Mouse (Mus musculus) Patski (cell line): ENCODE results near the gene Psma7. TPM values are rescaled to one million over a fixed set of nuclear protein-coding genes. Genes with fewer than 3 reads are reported as not detected.

Experiments used
- ATAC-seq: fragments of 100-300 bp; one replicate; pipeline ENCODE4 v1.8.0; 2021
- CTCF ChIA-PET: fragments of 350-600 bp; sonication (Branson Sonifier 250); formaldehyde crosslinking; loops from one replicate; lab custom pipeline; 2022; ENCODE audit warnings: inconsistent platforms; lab: Charles Lee
- POLR2A ChIA-PET: fragments of 350-600 bp; sonication (Branson Sonifier 250); formaldehyde crosslinking; loops from one replicate; lab custom pipeline; 2022; ENCODE audit warnings: antibody characterized with exemption, inconsistent platforms; lab: Charles Lee
- DNase-seq: peaks from one replicate; pipeline ENCODE4 v3.0.0-alpha.2; 2011; ENCODE audit warnings: low read depth, low spot score
- H3K27me3 ChIP-seq: fragments of 371-371 bp; one replicate; pipeline ENCODE4 v1.5.1; 2021
- CTCF ChIP-seq: fragments of 100-300 bp; IDR thresholded peaks from one replicate; pipeline ENCODE4 v1.5.1; 2021
- in situ Hi-C: fragments of 300-500 bp; cut with MboI; formaldehyde crosslinking; loops from 3 replicates; pipeline ENCODE4 v1.11.1; 2018; ENCODE audit warnings: low pct_unique_long_range_greater_than_20kb, mixed read lengths
- polyA plus RNA-seq: library from polyadenylated mRNA; unstranded; gene quantifications from one replicate; pipeline ENCODE4 v1.2.3, GENCODE M21; 2021

Psma7 gene
- polyA plus RNA-seq, 1 experiment from 2014 or later: 316 TPM

- CTCF ChIA-PET: interaction anchor here (1.4 kb wide), 2 partner anchors 8 to 17 kb away, joined by 3 to 5 read pairs; no protein-coding TSS in a partner anchor
- no peak for ATAC-seq
- no peak for TF ChIP-seq CTCF
- H3K27me3 ChIP-seq: no peaks in the 10 kb centered on the region
- POLR2A ChIA-PET: interaction anchor here (0.9 to 1.7 kb wide), 2 partner anchors 9 to 48 kb away, joined by 3 to 6 read pairs; partner anchors contain the start of gene Osbpl2
- no peak for DNase-seq
- in situ Hi-C loops: loop anchor here (10.0 kb wide), 2 partner anchors 53 to 183 kb away; partner anchors contain the start of gene Rps21
Measured at GRCm38 (mm10) chr2:180071671-180072070, 29.4 kb upstream of the Psma7 start.

GRCm38 (mm10) chr2:180070481-180071453 is 28.5 kb upstream of the Psma7 start, which contains the start of gene Mtg2:
Gene Mtg2, plus strand, starts transcription at chr2:180070588.
- no peak for DNase-seq
- in situ Hi-C loops: loop anchor here (10.0 kb wide), 2 partner anchors 54 to 184 kb away; partner anchors contain the start of gene Rps21
- CTCF ChIA-PET: interaction anchor here (1.4 kb wide), 2 partner anchors 9 to 18 kb away, joined by 3 to 5 read pairs; no protein-coding TSS in a partner anchor
- H3K27me3 ChIP-seq: no peaks in the 10 kb centered on the region
- no peak for TF ChIP-seq CTCF
- POLR2A ChIA-PET: interaction anchor here (0.7 to 1.7 kb wide), 7 partner anchors 8 to 49 kb away, joined by 3 to 6 read pairs (median 3); partner anchors contain the start of gene Osbpl2
- peak; percentile 84 for ATAC-seq

DNA sequence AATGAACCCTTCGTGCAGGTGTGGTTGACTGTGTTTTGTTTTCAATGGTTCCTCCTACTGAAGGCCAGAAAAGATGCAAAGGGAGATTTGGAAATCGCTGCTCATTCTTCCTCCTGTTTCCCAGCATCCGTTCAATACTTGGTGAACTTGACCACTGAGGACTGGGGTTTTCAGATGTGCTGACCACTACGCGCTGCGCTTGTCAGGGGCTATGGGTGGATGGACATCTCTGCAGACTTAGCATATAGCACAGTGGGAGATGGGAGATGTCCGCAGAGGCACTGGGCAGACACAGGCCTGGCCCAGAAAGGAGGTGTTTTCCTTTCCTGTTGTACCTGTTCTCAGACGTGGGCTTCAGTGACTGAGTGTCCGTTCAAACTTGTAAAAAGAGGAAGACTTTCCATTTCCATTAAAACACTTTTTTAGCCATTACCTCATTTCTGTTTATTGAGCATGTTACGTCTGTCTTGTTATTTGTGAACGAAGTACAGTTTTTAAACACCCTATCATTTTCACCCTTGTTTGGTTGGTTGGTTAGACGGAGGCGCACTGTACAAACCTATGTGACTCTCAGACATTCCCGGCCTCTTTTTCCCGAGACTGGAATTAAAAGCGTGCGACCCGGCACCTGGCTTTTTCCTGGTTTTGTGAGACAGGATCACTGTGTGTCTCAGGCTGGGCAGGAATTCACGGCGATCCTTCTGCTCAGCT is 27.7 kb upstream of the Psma7 start:
- no peak for TF ChIP-seq CTCF
- ATAC-seq: no peak
- ChIA-PET CTCF (interaction anchor here (1.2 to 1.4 kb wide), 2 partner anchors 10 to 13 kb away, joined by 3 to 5 read pairs; no protein-coding TSS in a partner anchor), POLR2A (interaction anchor here (1.0 to 1.7 kb wide), 6 partner anchors 9 to 50 kb away, joined by 3 to 6 read pairs (median 4); partner anchors contain the start of gene Osbpl2)
- DNase-seq: no peak
- in situ Hi-C loops: loop anchor here (10.0 kb wide), 2 partner anchors 55 to 185 kb away; partner anchors contain the start of gene Rps21
- no peaks in the 10 kb centered on the region for H3K27me3 ChIP-seq

DNA sequence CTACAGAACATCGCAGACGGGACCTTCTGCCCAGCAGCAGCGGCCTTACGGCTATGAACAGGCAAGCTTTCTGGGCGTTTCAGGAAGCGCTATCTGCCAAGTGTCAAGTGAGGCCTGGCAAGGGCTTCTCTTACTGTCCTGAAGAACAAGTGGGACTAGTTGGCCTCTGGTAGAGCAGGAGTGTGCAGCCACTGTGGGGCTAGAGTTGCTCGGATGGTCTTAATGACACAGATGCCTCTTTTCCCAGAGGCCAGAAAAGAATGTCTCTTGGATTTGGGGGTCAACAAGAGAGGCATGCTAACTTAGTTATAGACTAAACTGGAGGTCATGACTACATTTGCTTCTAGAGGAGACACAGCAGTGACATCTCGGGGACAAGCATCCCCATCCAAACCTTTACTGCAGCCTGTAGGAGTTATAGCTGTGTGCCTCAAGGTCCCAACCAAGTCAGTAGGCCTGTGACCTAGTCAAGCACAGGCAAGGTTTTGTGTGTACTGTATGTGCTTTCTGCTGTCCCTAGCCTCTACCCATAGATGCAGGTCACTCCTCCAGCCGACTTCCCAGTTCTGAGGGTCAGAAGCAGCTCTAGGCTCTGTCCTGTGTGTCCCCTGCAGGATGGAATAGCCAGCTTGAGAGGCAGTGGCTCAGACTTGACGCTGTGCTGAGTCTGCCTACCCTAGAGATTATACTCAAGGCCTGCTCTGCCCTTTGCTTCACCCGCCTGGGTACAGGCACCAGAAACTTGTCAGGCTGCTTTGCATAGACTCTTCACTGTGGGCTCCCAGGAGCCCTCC is 21.3 kb upstream of the Psma7 start:
- in situ Hi-C loops: no loop called here
- DNase-seq: no peak
- H3K27me3 ChIP-seq: no peaks in the 10 kb centered on the region
- POLR2A ChIA-PET: interaction anchor here (0.6 kb wide), 1 partner anchor 83 kb away, joined by 3 read pairs; no protein-coding TSS in a partner anchor
- no peak for TF ChIP-seq CTCF
- ATAC-seq: no peak
- CTCF ChIA-PET: interaction anchor here (0.9 to 5.7 kb wide), 2 partner anchors 12 to 150 kb away, joined by 3 to 23 read pairs; no protein-coding TSS in a partner anchor

- no peak for TF ChIP-seq CTCF
- CTCF ChIA-PET: interaction anchor here (2.5 kb wide), 1 partner anchor 132 kb away, joined by 7 read pairs; no protein-coding TSS in a partner anchor
- H3K27me3 ChIP-seq: no peaks in the 10 kb centered on the region
- in situ Hi-C loops: no loop called here
- DNase-seq: no peak
- ATAC-seq: no peak
- POLR2A ChIA-PET: no interaction called here
Measured at GRCm38 (mm10) chr2:180053001-180053400, 10.8 kb upstream of the Psma7 start.

DNA sequence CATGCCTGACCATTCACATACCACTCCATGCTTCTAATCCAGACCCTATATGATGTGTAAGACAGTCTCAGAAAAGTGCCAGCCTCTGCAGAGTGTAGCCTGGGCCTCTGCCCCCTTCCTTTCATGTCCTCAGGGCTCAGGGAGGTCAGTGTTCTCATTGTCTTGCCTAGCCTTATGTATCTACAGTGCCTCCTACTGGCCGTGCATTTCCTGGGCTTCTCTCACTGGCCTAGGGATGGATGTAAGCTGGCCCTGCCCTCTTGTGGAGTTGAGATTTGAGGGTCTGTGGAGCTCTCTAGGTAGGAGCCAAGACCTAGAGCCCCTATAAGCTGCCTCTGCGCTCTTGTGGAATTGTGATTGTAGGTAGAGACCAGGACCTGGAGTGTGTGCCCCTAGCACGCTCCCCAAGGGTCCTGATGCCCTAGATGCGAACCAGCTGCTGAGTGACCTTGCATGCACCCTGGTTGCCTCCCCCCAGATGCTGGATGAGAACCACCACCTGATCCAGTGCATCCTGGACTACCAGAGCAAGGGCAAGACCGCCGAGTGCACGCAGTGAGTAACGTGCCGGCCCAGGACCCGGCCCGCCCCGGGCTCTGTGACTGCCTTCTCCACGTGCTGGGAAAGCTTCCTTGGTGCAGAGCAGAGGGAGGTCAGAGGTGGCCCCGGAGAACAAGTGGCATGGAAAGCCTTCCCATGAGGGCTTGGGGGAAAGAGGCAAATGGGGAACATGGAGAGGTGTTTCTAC is 9.9 kb upstream of the Psma7 start:
- no peak for TF ChIP-seq CTCF
- DNase-seq (no peak), ATAC-seq (no peak)
- H3K27me3 ChIP-seq: no peaks in the 10 kb centered on the region
- ChIA-PET POLR2A (interaction anchor here (0.6 kb wide), 1 partner anchor 19 kb away, joined by 3 read pairs; no protein-coding TSS in a partner anchor), CTCF (interaction anchor here (1.0 to 3.2 kb wide), 13 partner anchors 10 to 136 kb away, joined by 3 to 47 read pairs (median 5); no protein-coding TSS in a partner anchor)
- in situ Hi-C loops: no loop called here

DNA sequence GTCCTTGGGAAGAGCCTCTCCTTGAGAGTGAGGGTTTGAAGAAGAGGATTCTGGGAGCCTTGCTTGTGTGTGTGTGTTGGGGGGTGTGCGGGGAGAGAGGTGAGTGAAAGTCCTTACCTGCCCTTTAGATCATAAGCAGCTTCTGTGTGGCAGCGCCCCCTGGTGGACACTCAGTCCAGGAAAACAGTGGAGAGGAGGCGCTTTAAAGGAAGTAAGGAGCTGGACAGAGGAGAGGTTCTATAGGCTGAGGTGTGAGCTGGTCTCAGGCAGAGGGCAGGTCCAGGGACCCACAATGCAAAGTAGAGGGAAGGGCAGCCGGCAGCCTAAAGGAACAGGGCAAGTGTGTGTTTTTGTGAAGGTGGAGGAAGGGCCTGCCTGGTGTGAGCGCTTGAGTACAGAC is 8.8 kb upstream of the Psma7 start:
- ChIA-PET POLR2A (no interaction called here), CTCF (interaction anchor here (0.6 to 3.2 kb wide), 23 partner anchors 11 to 135 kb away, joined by 3 to 47 read pairs (median 4); no protein-coding TSS in a partner anchor)
- H3K27me3 ChIP-seq: no peaks in the 10 kb centered on the region
- ATAC-seq (peak; percentile 61), DNase-seq (no peak)
- in situ Hi-C loops: no loop called here
- TF ChIP-seq CTCF: no peak

GRCm38 (mm10) chr2:180047980-180048635 is 5.9 kb upstream of the Psma7 start:
- CTCF ChIA-PET: interaction anchor here (0.6 to 3.5 kb wide), 3 partner anchors 90 to 134 kb away, joined by 3 to 16 read pairs (median 4); no protein-coding TSS in a partner anchor
- POLR2A ChIA-PET: no interaction called here
- in situ Hi-C loops: loop anchor here (5.0 kb wide), 1 partner anchor 131 kb away; no protein-coding TSS in a partner anchor
- TF ChIP-seq CTCF: no peak
- ATAC-seq (no peak), DNase-seq (no peak)
- no peaks in the 10 kb centered on the region for H3K27me3 ChIP-seq
